Comparison of ENCODE assay signal across 16 mouse cellular contexts in the genomic region with DNA sequence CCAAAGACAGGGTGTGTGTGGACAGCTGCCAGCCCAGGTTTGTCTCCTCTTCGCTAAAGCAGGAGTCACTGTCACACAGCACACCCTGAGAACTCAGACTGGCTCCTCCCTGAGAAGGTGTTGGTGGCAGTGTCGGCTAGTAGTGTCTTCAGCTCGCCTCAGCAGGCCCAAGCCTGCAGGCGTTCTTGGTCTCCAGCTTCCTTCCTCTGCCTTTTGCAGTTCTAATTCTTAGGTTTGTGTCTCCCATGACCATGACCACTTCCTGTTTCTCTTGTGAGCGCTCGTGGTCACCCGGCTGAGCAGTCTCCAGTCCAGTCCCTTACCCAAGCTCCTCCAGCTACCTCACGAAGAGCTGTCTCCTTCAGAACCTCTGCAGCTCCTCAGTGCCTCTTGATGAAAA. TPM values are rescaled to one million over a fixed set of nuclear protein-coding genes. Genes with fewer than 3 reads are reported as not detected.
DNase-seq lines count a peak whose midpoint lies in the region; ATAC-seq and TF ChIP-seq lines count a peak whose summit lies in the region.
"Had no signal": no experiment of that assay in that cellular context is flagged by ENCODE, and none has a peak within 500 bp of the region (broad histone marks: within the 10 kb centered on the region; RNA-seq: fewer than 3 reads in every experiment).

No protein-coding gene starts in this region.

- TF ChIP-seq POLR2A in bone marrow macrophage, adult 2 months (IDR thresholded peaks at IDR 0.05; ENCODE audit: borderline replicate concordance, low read depth, low read length), result no peak

- peak; percentile 39 for DNase-seq in lung, postnatal 36 days
- no peak for DNase-seq in lung, postnatal 14 days
- peak; percentile 60 for DNase-seq in splenic B cell, adult 2 months (ENCODE audit: low read depth, low spot score)
- DNase-seq in c-Kit-positive CD71-positive TER-119-positive erythroid progenitor cells, embryonic 14.5 days (ENCODE audit: low spot score), result no peak
- DNase-seq: cerebellum, adult 18-20 months; gastrocnemius, postnatal 36 days; left cerebral cortex, postnatal 4 days; thymus, adult 18-20 months had no signal

- no peak overlapping the region for H3K9ac ChIP-seq in hindbrain, embryonic 13.5 days
- H3K9ac ChIP-seq: embryonic facial prominence, embryonic 13.5 days; hindbrain, embryonic 14.5 days; liver, embryonic 15.5 days had no signal

- no peaks in the 10 kb centered on the region for H3K27me3 ChIP-seq in splenic B cell, adult 2 months (ENCODE audit: control insufficient read depth, insufficient read depth, low read length, poor library complexity, severe bottlenecking)
- H3K27me3 ChIP-seq in hindbrain, embryonic 13.5 days, result no peaks in the 10 kb centered on the region
- H3K27me3 ChIP-seq: embryonic facial prominence, embryonic 13.5 days; liver, embryonic 15.5 days had no signal

- no peak overlapping the region for H3K4me2 ChIP-seq in hindbrain, embryonic 13.5 days
- H3K4me2 ChIP-seq: embryonic facial prominence, embryonic 13.5 days; hindbrain, embryonic 14.5 days; liver, embryonic 15.5 days had no signal

- peak overlapping the region; percentile 95 for H3K27ac ChIP-seq in bone marrow macrophage, adult 2 months (ENCODE audit: insufficient read depth, low read depth, low read length)
- H3K27ac ChIP-seq in hindbrain, embryonic 13.5 days, result no peak overlapping the region
- H3K27ac ChIP-seq: embryonic facial prominence, embryonic 13.5 days; hindbrain, embryonic 14.5 days; kidney, postnatal 0 days; liver, embryonic 15.5 days had no signal

- no peak overlapping the region for H3K4me3 ChIP-seq in bone marrow macrophage, adult 2 months (ENCODE audit: insufficient read depth, low read length)
- no peak overlapping the region for H3K4me3 ChIP-seq in hindbrain, embryonic 13.5 days
- H3K4me3 ChIP-seq: embryonic facial prominence, embryonic 13.5 days; liver, embryonic 15.5 days had no signal

- no peaks in the 10 kb centered on the region for H3K36me3 ChIP-seq in splenic B cell, adult 2 months (ENCODE audit: control insufficient read depth, insufficient read depth, low read length, poor library complexity, severe bottlenecking)
- H3K36me3 ChIP-seq in hindbrain, embryonic 13.5 days, result peaks cover 70% of the 10 kb centered on the region

- WGBS in hindbrain, embryonic 13.5 days, result 92% methylated on average over 8 of the region's 8 CpGs

- TF ChIP-seq CTCF in bone marrow macrophage, adult 2 months (IDR thresholded peaks at IDR 0.05; ENCODE audit: low read depth, low read length), result no peak

- ATAC-seq in megakaryocyte, adult 5-6 weeks (ENCODE audit: poor library complexity, severe bottlenecking), result peak; percentile 96
- no peak for ATAC-seq in hindbrain, embryonic 13.5 days (ENCODE audit: low FRiP score)
- ATAC-seq: intestine, postnatal 0 days had no signal

- H3K9me3 ChIP-seq in hindbrain, embryonic 13.5 days, result no peaks in the 10 kb centered on the region
- H3K9me3 ChIP-seq: embryonic facial prominence, embryonic 13.5 days; liver, embryonic 15.5 days had no signal

- H3K4me1 ChIP-seq in bone marrow macrophage, adult 2 months (ENCODE audit: control insufficient read depth, insufficient read depth, low read length), result peaks cover 47% of the 10 kb centered on the region
- no peaks in the 10 kb centered on the region for H3K4me1 ChIP-seq in hindbrain, embryonic 13.5 days (replicated peaks)
- H3K4me1 ChIP-seq: embryonic facial prominence, embryonic 13.5 days; liver, embryonic 15.5 days had no signal

RNA-seq across cellular contexts. Expression of gene Kcnk13, which starts 21.9 kb away (rescaled TPM):
- polyA plus RNA-seq in bone marrow macrophage, adult 2 months (2012; ENCODE audit: insufficient read depth, insufficient read length, missing spikeins), result 27.7 and 28.3 TPM in 2 replicates
- total RNA-seq in megakaryocyte, adult 5-6 weeks (2015), result 0.16 and 0.23 TPM in 2 replicates
- 0.16 and 0.40 TPM in 2 replicates for total RNA-seq in megakaryocyte, adult 5-6 weeks (2017)
- 0.47 and 0.60 TPM in 2 replicates for polyA plus RNA-seq in hindbrain, embryonic 13.5 days (2015; fragmentation: Nextera tagmentation; extraction: Ambion mirVana)

RNA-seq across cellular contexts. Expression of gene Tdp1, which starts 58.1 kb away (rescaled TPM):
- polyA plus RNA-seq in bone marrow macrophage, adult 2 months (2012; ENCODE audit: insufficient read depth, insufficient read length, missing spikeins), result 11.7 and 15.3 TPM in 2 replicates
- 25.6 and 30.3 TPM in 2 replicates for total RNA-seq in megakaryocyte, adult 5-6 weeks (2015)
- total RNA-seq in megakaryocyte, adult 5-6 weeks (2017), result 11.9 and 13.5 TPM in 2 replicates
- 48.2 and 52.3 TPM in 2 replicates for polyA plus RNA-seq in hindbrain, embryonic 13.5 days (2015; fragmentation: Nextera tagmentation; extraction: Ambion mirVana)

RNA-seq across cellular contexts. Expression of gene Efcab11, which starts 58.2 kb away (rescaled TPM):
- polyA plus RNA-seq in bone marrow macrophage, adult 2 months (2012; ENCODE audit: insufficient read depth, insufficient read length, missing spikeins), result 3.5 and 4.5 TPM in 2 replicates
- total RNA-seq in megakaryocyte, adult 5-6 weeks (2015), result 5.4 and 7.0 TPM in 2 replicates
- 12.8 and 17.3 TPM in 2 replicates for total RNA-seq in megakaryocyte, adult 5-6 weeks (2017)
- polyA plus RNA-seq in hindbrain, embryonic 13.5 days (2015; fragmentation: Nextera tagmentation; extraction: Ambion mirVana), result 5.7 and 6.1 TPM in 2 replicates
- total RNA-seq: gastrocnemius, postnatal 36 days had no signal

Comparison
In these comparisons a context has a peak if more than half of its experiments do, and no peak if none do; other contexts are left out.
1. DNase-seq: peak in lung, postnatal 36 days (single experiment) and splenic B cell, adult 2 months (single experiment); none in lung, postnatal 14 days (single experiment) and c-Kit-positive CD71-positive TER-119-positive erythroid progenitor cells, embryonic 14.5 days (single experiment).
2. RNA of gene Kcnk13, which starts 21.9 kb away (polyA plus RNA-seq): 27.7 to 28.3 TPM in bone marrow macrophage, adult 2 months; 0.47 to 0.60 TPM in hindbrain, embryonic 13.5 days; every median in the first group is over 10 times any median in the second.